ENCODE assay signal across 8 mouse cellular contexts in genomic region chr6:83439119-83439767, GRCm38 (mm10). TPM values are rescaled to one million over a fixed set of nuclear protein-coding genes. Genes with fewer than 3 reads are reported as not detected.
DNase-seq lines count a peak whose midpoint lies in the region; ATAC-seq and TF ChIP-seq lines count a peak whose summit lies in the region.

No protein-coding gene starts in this region.

- peaks cover 37% of the 10 kb centered on the region for H3K36me3 ChIP-seq in kidney, embryonic 15.5 days
- H3K36me3 ChIP-seq in hindbrain, embryonic 14.5 days (replicated peaks; ENCODE audit: control insufficient read depth, insufficient read depth), result peaks cover 8% of the 10 kb centered on the region; the same call in 1 of the 2 replicates
- H3K36me3 ChIP-seq in midbrain, embryonic 15.5 days (replicated peaks), result no peaks in the 10 kb centered on the region

- peaks cover 86% of the 10 kb centered on the region for H3K4me1 ChIP-seq in kidney, embryonic 15.5 days
- H3K4me1 ChIP-seq in cortical plate, adult 2 months (ENCODE audit: control insufficient read depth, insufficient read depth, low read length), result peaks cover 12% of the 10 kb centered on the region; the same call in 1 of the 2 replicates
- H3K4me1 ChIP-seq in hindbrain, embryonic 14.5 days (replicated peaks; ENCODE audit: control insufficient read depth, insufficient read depth, low read length), result peaks cover 85% of the 10 kb centered on the region
- H3K4me1 ChIP-seq in midbrain, embryonic 15.5 days, result peaks cover 88% of the 10 kb centered on the region

- peak overlapping the region; percentile 74 for H3K4me3 ChIP-seq in kidney, embryonic 15.5 days (replicated peaks)
- peak overlapping the region; percentile 86 for H3K4me3 ChIP-seq in cortical plate, adult 2 months (ENCODE audit: insufficient read depth, low read length)
- peak overlapping the region; percentile 78 for H3K4me3 ChIP-seq in hindbrain, embryonic 14.5 days (replicated peaks; ENCODE audit: low read length)
- peak overlapping the region; percentile 87 for H3K4me3 ChIP-seq in midbrain, embryonic 15.5 days

- no peaks in the 10 kb centered on the region for H3K9me3 ChIP-seq in kidney, embryonic 15.5 days (replicated peaks)
- H3K9me3 ChIP-seq in hindbrain, embryonic 14.5 days (ENCODE audit: control insufficient read depth, low read length), result no peaks in the 10 kb centered on the region
- H3K9me3 ChIP-seq in midbrain, embryonic 15.5 days, result no peaks in the 10 kb centered on the region

- WGBS in kidney, embryonic 15.5 days, result 83% methylated on average over 13 of the region's 13 CpGs
- WGBS in hindbrain, embryonic 14.5 days, result 64% methylated on average over 13 of the region's 13 CpGs
- WGBS in midbrain, embryonic 15.5 days, result 60% methylated on average over 13 of the region's 13 CpGs

- no peak for DNase-seq in kidney, adult 18-20 months
- no peak for DNase-seq in hindbrain, embryonic 14.5 days (ENCODE audit: low spot score)
- no peak for DNase-seq in adrenal gland, postnatal 36 days
- no peak for DNase-seq in urinary bladder, postnatal 25 days (ENCODE audit: low spot score)
- DNase-seq in embryo, embryonic 9.5 days (ENCODE audit: extremely low spot score), result no peak

- TF ChIP-seq CTCF in cortical plate, adult 2 months (IDR thresholded peaks at IDR 0.05; ENCODE audit: extremely low read depth, insufficient read depth, low read length), result no peak

- ATAC-seq in kidney, embryonic 15.5 days (replicated peaks; ENCODE audit: low FRiP score), result no peak
- ATAC-seq in hindbrain, embryonic 14.5 days (ENCODE audit: low FRiP score), result no peak
- ATAC-seq in midbrain, embryonic 15.5 days (replicated peaks), result no peak

- no peaks in the 10 kb centered on the region for H3K27me3 ChIP-seq in kidney, embryonic 15.5 days
- H3K27me3 ChIP-seq in hindbrain, embryonic 14.5 days (ENCODE audit: control insufficient read depth, insufficient read depth, low read length), result no peaks in the 10 kb centered on the region
- no peaks in the 10 kb centered on the region for H3K27me3 ChIP-seq in midbrain, embryonic 15.5 days (replicated peaks)

- peak overlapping the region; percentile 86 for H3K4me2 ChIP-seq in kidney, embryonic 15.5 days
- H3K4me2 ChIP-seq in hindbrain, embryonic 14.5 days (replicated peaks), result peak overlapping the region; percentile 79
- peak overlapping the region; percentile 75 for H3K4me2 ChIP-seq in midbrain, embryonic 15.5 days

- H3K27ac ChIP-seq in kidney, embryonic 15.5 days, result 0 out of 2 replicates have a peak overlapping the region, but pooled peaks have one; percentile 15
- H3K27ac ChIP-seq in cortical plate, adult 2 months (ENCODE audit: insufficient read depth, low read length), result peak overlapping the region; percentile 49
- peak overlapping the region; percentile 97 for H3K27ac ChIP-seq in hindbrain, embryonic 14.5 days
- peak overlapping the region; percentile 32; the same call in 1 of the 2 replicates for H3K27ac ChIP-seq in midbrain, embryonic 15.5 days

- no peak overlapping the region for H3K9ac ChIP-seq in kidney, embryonic 15.5 days
- peak overlapping the region; percentile 82 for H3K9ac ChIP-seq in hindbrain, embryonic 14.5 days
- peak overlapping the region; percentile 89 for H3K9ac ChIP-seq in midbrain, embryonic 15.5 days

- no peak for TF ChIP-seq POLR2A in cortical plate, adult 2 months (IDR thresholded peaks at IDR 0.05; ENCODE audit: extremely low read depth, insufficient read depth, low read length)

RNA-seq across cellular contexts. Expression of gene Tet3, which starts 19.6 kb away (rescaled TPM):
- 51.0 and 51.4 TPM in 2 replicates for polyA plus RNA-seq in kidney, embryonic 15.5 days (2015; fragmentation: Nextera tagmentation; extraction: Ambion mirVana)
- polyA plus RNA-seq in cortical plate, adult 2 months (2012; rRNA removed), result 16.6 TPM in 2 replicates
- 43.6 and 52.2 TPM in 2 replicates for polyA plus RNA-seq in hindbrain, embryonic 14.5 days (2014; fragmentation: Nextera tagmentation; extraction: Ambion mirVana)
- polyA plus RNA-seq in midbrain, embryonic 15.5 days (2015; fragmentation: Nextera tagmentation; extraction: Ambion mirVana), result 60.9 and 76.8 TPM in 2 replicates
- 10 to 100 TPM; 25.2 to 38.5 TPM for total RNA-seq in adrenal gland, postnatal 36 days (2021)

Comparison
In these comparisons a context has a peak if more than half of its experiments do, and no peak if none do; other contexts are left out.
1. H3K27ac ChIP-seq: peak in every context shown above with its lines; median percentile 97 in hindbrain, embryonic 14.5 days; 49 in cortical plate, adult 2 months; 32 in midbrain, embryonic 15.5 days; 15 in kidney, embryonic 15.5 days.